Mouse (Mus musculus) bone marrow macrophage, adult 2 months (primary cell): ENCODE data around the gene 2700097O09Rik.

Experiments used
- CTCF ChIP-seq: IDR thresholded peaks from 2 replicates; pipeline ENCODE4 v1.5.1; 2012; ENCODE audit warnings: low read depth, mild to moderate bottlenecking, low read length, moderate library complexity
- POLR2A ChIP-seq: IDR thresholded peaks from 2 replicates; pipeline ENCODE4 v1.6.1; 2012; ENCODE audit warnings: mild to moderate bottlenecking, low read depth, low read length, borderline replicate concordance

GRCm38 (mm10) chr12:55073686-55074085 is 6.2 kb downstream of the 2700097O09Rik start:
- TF ChIP-seq CTCF (no peak), POLR2A (no peak)
